Mouse (Mus musculus): ENCODE data around the gene Gnas.
"Not testable (repeated sequence)": the region's sequence is repeated elsewhere in the genome, so short reads cannot be mapped to it uniquely, and the experiment has no call there.

Gene Gnas

GRCm38 (mm10) chr2:174337275-174337674 is 53.2 kb downstream of the Gnas start:
- in situ Hi-C loops (cut with MboI; ENCODE audit: low pct_unique_long_range_greater_than_20kb in 1 of 2, low sequenced_read_pairs in 2 of 2, unreplicated experiment in 1 of 2): no loop called here

DNA sequence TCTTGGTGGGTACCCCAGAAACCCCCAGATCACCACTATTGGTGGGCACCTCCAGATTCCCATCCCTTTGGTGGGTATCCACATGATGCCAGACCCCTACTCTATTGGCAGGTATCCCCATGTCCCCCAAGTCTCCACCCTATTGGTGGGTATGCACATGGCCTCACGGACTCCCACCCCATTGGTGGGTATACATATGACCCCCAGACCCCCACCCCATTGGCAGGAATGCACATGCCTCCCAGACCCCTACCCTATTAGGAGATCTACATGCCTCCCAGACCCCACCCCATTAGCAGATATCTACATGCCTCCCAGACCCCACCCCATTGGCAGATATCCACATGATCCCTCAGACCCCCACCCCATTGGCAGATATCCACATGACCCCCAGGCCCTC is 55.6 kb downstream of the Gnas start:
- in situ Hi-C loops (cut with MboI; ENCODE audit: low pct_unique_long_range_greater_than_20kb in 1 of 2, low sequenced_read_pairs in 2 of 2, unreplicated experiment in 1 of 2): no loop called here

DNA sequence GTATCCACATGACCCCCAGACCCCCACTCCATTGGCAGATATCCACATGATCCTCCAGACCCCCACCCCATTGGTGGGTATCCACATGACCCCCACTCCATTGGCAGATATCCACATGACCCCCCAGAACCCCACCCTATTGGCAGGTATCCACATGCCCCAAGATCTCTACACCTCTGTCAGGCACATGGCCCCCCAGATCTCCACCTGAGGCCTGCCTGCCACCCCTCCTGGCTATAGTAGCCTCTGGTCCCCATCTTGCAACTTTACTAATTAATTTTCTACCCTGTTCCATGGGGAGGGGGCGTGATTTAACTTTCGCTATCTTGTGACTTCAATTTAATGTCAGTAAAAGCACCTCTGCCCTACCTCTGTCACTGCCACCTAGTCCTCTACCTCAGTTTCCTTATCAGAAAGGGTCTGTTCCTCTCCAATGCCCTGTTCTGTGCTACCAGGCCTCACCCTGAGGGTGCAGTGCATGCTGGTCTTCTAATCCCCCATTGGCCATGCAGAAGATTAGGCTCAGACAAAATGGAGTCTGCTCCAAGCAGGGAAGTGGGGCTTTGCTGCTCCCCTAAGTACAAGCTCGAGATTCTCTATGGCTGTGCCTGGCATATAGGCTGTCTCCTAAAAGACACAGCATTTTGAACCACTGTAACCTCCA is 56.2 kb downstream of the Gnas start:
- in situ Hi-C loops (cut with MboI; ENCODE audit: low pct_unique_long_range_greater_than_20kb in 1 of 2, low sequenced_read_pairs in 2 of 2, unreplicated experiment in 1 of 2): no loop called here

- in situ Hi-C loops (cut with MboI; ENCODE audit: low pct_unique_long_range_greater_than_20kb in 1 of 2, low sequenced_read_pairs in 2 of 2, unreplicated experiment in 1 of 2): no loop called here
Observed at GRCm38 (mm10) chr2:174340893-174341580, 56.9 kb downstream of the Gnas start.

DNA sequence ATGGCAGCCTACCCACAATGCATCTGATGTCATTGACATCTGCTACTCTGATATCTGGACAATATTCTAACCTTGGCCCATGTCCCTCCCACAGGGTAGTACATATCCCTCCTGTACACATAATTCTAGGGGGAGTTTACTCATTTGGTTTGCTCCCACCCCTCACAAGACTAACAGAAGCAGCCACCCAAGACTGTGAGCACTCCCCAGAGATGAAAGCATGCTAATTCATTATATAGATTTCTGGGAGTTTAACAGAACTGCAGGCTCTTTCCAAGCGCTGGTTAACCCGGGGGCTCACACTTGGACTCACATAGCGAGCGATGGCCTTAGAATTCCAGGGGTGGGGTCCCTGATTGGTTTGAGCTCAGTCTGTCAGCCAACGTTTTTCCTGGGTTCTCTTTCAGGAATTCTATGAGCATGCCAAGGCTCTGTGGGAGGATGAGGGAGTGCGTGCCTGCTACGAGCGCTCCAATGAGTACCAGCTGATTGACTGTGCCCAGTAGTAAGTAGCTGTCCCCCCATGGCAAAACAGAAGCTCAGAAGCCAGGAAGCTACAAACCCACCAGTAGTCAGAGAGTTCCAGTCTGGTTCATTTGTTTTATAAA is 58.8 kb downstream of the Gnas start:
- in situ Hi-C loops (cut with MboI; ENCODE audit: low pct_unique_long_range_greater_than_20kb in 1 of 2, low sequenced_read_pairs in 2 of 2, unreplicated experiment in 1 of 2): no loop called here

DNA sequence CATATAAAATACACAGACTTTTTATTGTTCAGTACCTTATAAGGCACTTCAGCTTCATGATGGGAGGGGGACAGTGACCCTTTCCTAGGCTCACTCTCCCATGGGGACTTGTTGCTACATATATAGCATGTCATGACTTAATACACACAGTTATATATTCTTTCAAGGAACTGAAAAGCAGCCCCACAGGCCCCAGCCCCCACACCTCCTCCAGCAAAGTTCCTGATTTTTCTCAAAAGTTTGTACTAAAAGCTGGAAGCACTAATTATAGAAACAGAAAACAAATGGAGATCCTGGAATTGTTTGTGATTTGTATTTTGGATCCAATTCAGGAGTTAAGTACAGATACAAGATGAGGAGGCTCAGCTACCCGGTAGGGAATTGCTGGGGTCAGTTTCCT is 59.4 kb downstream of the Gnas start:
- in situ Hi-C loops (cut with MboI; ENCODE audit: low pct_unique_long_range_greater_than_20kb in 1 of 2, low sequenced_read_pairs in 2 of 2, unreplicated experiment in 1 of 2): no loop called here

GRCm38 (mm10) chr2:174344003-174344655 is 60.0 kb downstream of the Gnas start:
- in situ Hi-C loops (cut with MboI; ENCODE audit: low pct_unique_long_range_greater_than_20kb in 1 of 2, low sequenced_read_pairs in 2 of 2, unreplicated experiment in 1 of 2): no loop called here

GRCm38 (mm10) chr2:174344996-174345395 is 60.9 kb downstream of the Gnas start:
- in situ Hi-C loops (cut with MboI; ENCODE audit: low pct_unique_long_range_greater_than_20kb in 1 of 2, low sequenced_read_pairs in 2 of 2, unreplicated experiment in 1 of 2): no loop called here

- in situ Hi-C loops (cut with MboI; ENCODE audit: low pct_unique_long_range_greater_than_20kb in 1 of 2, low sequenced_read_pairs in 2 of 2, unreplicated experiment in 1 of 2): no loop called here
Observed at GRCm38 (mm10) chr2:174346612-174346998, 62.5 kb downstream of the Gnas start, which contains the start of gene Gm20721. Gm20721 (minus strand) TSS chr2:174346712.

DNA sequence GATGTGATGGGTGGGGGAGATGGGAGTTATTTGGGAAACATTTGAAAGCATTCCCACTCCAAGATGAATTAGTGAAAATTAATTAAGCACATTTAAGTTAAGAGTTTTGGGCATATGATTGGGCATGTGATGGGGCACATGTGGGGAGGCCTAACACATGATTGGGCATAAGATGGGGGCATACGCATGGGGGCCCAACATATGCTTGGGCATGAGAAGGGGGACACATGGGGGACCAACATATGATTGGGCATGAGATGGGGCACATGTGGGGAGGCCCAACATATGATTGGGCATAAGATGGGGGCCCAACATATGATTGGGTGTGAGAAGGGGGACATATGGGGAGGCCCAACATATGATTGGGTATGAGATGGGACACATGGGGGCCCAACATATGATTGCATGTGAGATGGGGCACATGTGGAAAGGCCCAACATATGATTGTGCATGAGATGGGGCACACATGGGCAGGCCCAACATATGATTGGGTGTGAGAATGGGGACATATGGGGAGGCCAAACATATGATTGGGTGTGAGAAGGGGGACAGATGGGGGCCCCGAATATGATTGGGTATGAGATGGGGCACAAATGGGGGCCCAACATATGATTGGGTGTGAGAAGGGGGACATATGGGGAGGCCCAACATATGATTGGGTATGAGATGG is 63.0 kb downstream of the Gnas start:
- in situ Hi-C loops (cut with MboI; ENCODE audit: low pct_unique_long_range_greater_than_20kb in 1 of 2, low sequenced_read_pairs in 2 of 2, unreplicated experiment in 1 of 2): not testable (repeated sequence)

DNA sequence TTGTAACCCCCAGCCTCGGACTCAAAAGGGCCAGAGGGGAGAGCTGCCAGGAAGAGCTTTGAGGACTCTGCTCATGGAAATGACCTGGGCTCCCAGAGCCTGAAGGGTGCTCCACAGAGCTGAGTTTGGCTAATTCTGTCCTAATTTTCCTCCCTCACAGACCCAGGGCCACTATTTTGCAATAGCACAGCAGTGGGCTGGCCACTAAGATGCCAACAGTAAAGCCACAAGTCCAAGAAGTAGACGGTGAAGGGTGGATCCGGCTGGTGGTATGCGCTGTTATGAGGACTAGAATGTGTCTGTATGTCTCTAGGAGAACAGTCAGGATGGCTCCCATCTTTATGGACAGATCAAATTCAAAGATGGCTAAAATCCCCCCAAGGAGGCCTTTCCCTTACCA is 74.4 kb downstream of the Gnas start:
- in situ Hi-C loops (cut with MboI; ENCODE audit: low pct_unique_long_range_greater_than_20kb in 1 of 2, low sequenced_read_pairs in 2 of 2, unreplicated experiment in 1 of 2): no loop called here

DNA sequence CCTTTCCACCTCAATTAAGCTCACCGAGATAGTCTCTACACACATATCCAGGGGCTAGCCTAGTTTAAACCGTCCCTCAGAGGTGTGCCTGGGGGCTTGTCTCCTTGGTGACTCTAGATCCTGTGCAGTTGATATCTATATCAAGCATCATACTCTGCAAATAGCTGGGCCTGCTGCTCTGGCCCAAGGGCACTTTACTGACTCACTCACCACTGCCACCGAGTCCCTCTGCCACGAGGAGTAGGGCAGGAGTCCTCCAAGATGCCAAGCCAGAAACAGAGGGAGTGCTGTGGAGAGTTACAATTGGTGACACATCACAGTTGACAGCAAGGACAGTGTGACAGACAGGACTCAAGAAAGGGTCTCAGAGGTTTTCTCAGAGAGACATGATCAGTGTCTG is 75.5 kb downstream of the Gnas start:
- in situ Hi-C loops (cut with MboI; ENCODE audit: low pct_unique_long_range_greater_than_20kb in 1 of 2, low sequenced_read_pairs in 2 of 2, unreplicated experiment in 1 of 2): no loop called here

- in situ Hi-C loops (cut with MboI; ENCODE audit: low pct_unique_long_range_greater_than_20kb in 1 of 2, low sequenced_read_pairs in 2 of 2, unreplicated experiment in 1 of 2): no loop called here
Observed at GRCm38 (mm10) chr2:174366571-174366970, 82.5 kb downstream of the Gnas start.

GRCm38 (mm10) chr2:174381021-174381420 is 96.9 kb downstream of the Gnas start:
- in situ Hi-C loops (cut with MboI; ENCODE audit: low pct_unique_long_range_greater_than_20kb in 1 of 2, low sequenced_read_pairs in 2 of 2, unreplicated experiment in 1 of 2): no loop called here

DNA sequence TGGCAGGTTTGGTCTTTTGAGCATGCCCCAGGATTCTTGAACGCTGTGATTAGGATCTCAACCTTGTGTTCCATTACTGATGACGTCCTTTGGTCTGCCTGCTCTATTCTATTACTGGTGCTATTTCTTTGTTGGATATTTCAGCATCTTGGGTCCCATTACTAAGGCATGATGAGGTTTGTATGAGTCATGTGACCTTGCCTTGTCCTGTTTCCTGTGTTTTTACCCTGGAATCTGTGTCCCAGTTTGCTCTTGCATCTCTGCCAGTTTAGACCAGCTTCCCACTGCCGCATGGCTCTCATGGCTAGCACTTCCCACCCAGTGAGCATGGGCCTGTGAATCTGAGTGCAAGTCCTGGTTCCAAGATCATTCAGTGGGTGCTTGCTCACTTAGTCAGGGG is 107.8 kb downstream of the Gnas start:
- in situ Hi-C loops (cut with MboI; ENCODE audit: low pct_unique_long_range_greater_than_20kb in 1 of 2, low sequenced_read_pairs in 2 of 2, unreplicated experiment in 1 of 2): no loop called here

GRCm38 (mm10) chr2:174392554-174392953 is 108.4 kb downstream of the Gnas start:
- in situ Hi-C loops (cut with MboI; ENCODE audit: low pct_unique_long_range_greater_than_20kb in 1 of 2, low sequenced_read_pairs in 2 of 2, unreplicated experiment in 1 of 2): no loop called here

DNA sequence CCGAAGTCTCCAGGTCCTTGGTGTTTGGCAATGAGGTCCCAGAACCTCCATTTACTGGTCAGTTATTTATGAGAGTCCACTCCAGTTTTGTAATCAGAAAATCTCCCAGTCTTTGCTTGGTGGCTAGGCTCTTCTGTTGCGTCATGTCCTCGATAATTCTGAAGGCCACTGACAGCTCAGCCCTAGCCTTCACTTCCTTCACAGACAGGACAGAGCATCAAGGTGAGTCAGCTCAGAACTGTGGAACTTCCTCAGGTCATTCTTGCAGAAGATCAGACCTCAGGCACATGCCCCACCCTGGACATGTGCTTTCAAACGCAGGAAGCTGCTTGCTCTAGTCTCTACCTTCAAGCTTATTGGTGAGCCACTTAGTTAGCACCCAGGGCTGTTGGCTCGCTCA is 109.3 kb downstream of the Gnas start:
- in situ Hi-C loops (cut with MboI; ENCODE audit: low pct_unique_long_range_greater_than_20kb in 1 of 2, low sequenced_read_pairs in 2 of 2, unreplicated experiment in 1 of 2): no loop called here

Data from mouse embryonic stem cell (cell line).